Mouse (Mus musculus) embryonic facial prominence, embryonic 14.5 days (tissue): ENCODE results near the gene Glrb. TPM values are rescaled to one million over a fixed set of nuclear protein-coding genes. Genes with fewer than 3 reads are reported as not detected.

Experiments
- ATAC-seq: fragments of 200-750 bp; cut with Nextera tagmentation; 2 replicates; pipeline ENCODE4 v1.8.0; 2017; ENCODE audit warnings: low read depth, moderate number of reproducible peaks, moderate TSS enrichment
- DNase-seq: peaks from one replicate; pipeline ENCODE4 v3.0.0-alpha.2; 2015; ENCODE audit warnings: low spot score
- H3K27ac ChIP-seq: fragments of 300-500 bp; sonication (generic); replicated peaks from 2 replicates; pipeline ENCODE4 v1.5.1; 2014; ENCODE audit warnings: low read depth, mild to moderate bottlenecking, low read length, moderate library complexity
- H3K27me3 ChIP-seq: fragments of 300-500 bp; sonication (generic); replicated peaks from 2 replicates; pipeline ENCODE4 v1.6.1; 2014; ENCODE audit warnings: low read length; ENCODE audit not compliant: control insufficient read depth, insufficient read depth
- H3K36me3 ChIP-seq: fragments of 300-500 bp; sonication (generic); 2 replicates; pipeline ENCODE4 v1.6.1; 2014; ENCODE audit warnings: low read length, mixed read lengths; ENCODE audit not compliant: control insufficient read depth, insufficient read depth
- H3K4me1 ChIP-seq: fragments of 300-500 bp; sonication (generic); 2 replicates; pipeline ENCODE4 v1.6.1; 2014; ENCODE audit warnings: antibody characterized with exemption, low read length; ENCODE audit not compliant: control insufficient read depth, insufficient read depth
- H3K4me2 ChIP-seq: fragments of 300-500 bp; sonication (generic); 2 replicates; pipeline ENCODE4 v1.6.1; 2014; ENCODE audit warnings: low read depth, mild to moderate bottlenecking, low read length, moderate library complexity, mixed read lengths
- H3K4me3 ChIP-seq: fragments of 300-500 bp; sonication (generic); 2 replicates; pipeline ENCODE4 v1.5.1; 2014; ENCODE audit warnings: low read depth, mild to moderate bottlenecking, low read length
- H3K9ac ChIP-seq: fragments of 300-500 bp; sonication (generic); 2 replicates; pipeline ENCODE4 v1.6.1; 2014; ENCODE audit warnings: low read depth, mild to moderate bottlenecking, low read length, moderate library complexity, mixed read lengths
- H3K9me3 ChIP-seq: fragments of 300-500 bp; sonication (generic); 2 replicates; pipeline ENCODE4 v1.6.1; 2016; ENCODE audit warnings: low read length; ENCODE audit not compliant: control insufficient read depth
- WGBS: fragments of 180-500 bp; shearing (Covaris S2); extraction: QIAGEN DNeasy Blood & Tissue Kit; methylation state at CpG from one replicate; pipeline ENCODE4 v1.1.7; 2014; 5-methylcytosine and 5-hydroxymethylcytosine counted together
- polyA plus RNA-seq: library from polyadenylated mRNA; unstranded; fragments of >200 nt; fragmentation: Nextera tagmentation; extraction: Ambion mirVana; gene quantifications from 2 replicates; pipeline ENCODE4 v1.2.1, GENCODE M21; 2014

The Glrb gene
- polyA plus RNA-seq, 1 experiment from 2014 or later: 11.4 TPM

DNA sequence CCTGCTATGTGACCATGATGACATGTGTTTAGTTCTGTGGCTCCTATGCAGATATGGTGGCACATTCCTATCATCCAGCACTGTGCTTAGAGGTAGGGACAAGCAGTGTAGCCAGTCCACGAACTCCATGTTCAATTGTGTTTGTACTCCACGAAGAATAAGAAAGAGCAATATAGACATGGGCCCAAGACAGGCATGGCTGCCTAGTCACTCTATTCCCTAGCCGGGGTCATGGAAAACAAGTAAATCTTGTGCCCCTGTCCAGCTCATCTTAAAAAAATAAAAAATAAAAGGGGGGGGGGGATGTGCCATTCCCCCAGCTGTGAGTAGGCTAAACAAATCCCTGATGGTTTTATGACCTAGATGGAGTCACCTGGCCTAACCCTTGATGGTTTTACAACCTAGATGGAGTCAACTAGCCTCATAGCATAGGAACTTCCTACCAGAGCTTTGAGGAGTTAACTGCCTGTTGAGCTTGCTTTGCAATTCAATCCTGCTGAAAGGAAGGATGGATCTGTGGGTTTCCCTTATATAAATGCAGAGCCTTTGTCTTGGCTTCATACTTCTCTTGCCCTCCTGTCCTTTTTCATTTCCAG, 60.5 kb downstream of the Glrb start:
- Histone ChIP-seq H3K36me3 (0 out of 2 replicates have a peak, but pooled peaks cover 4% of the 10 kb centered on the region), H3K9me3 (no peaks in the 10 kb centered on the region), H3K9ac (no peak overlapping the region), H3K4me3 (no peak overlapping the region), H3K27me3 (no peaks in the 10 kb centered on the region), H3K4me1 (no peaks in the 10 kb centered on the region), H3K27ac (no peak overlapping the region), H3K4me2 (no peak overlapping the region)
- ATAC-seq (no peak), DNase-seq (no peak)
- WGBS: 86% methylated on average over 3 of the region's 3 CpGs

GRCm38 (mm10) chr3:80850947-80851346, 62.5 kb downstream of the Glrb start:
- Histone ChIP-seq H3K9me3 (no peaks in the 10 kb centered on the region), H3K27ac (no peak overlapping the region), H3K27me3 (no peaks in the 10 kb centered on the region), H3K36me3 (0 out of 2 replicates have a peak, but pooled peaks cover 4% of the 10 kb centered on the region), H3K9ac (no peak overlapping the region), H3K4me1 (no peaks in the 10 kb centered on the region), H3K4me2 (no peak overlapping the region), H3K4me3 (no peak overlapping the region)
- ATAC-seq: no peak
- WGBS: 85% methylated on average over 10 of the region's 10 CpGs
- no peak for DNase-seq

GRCm38 (mm10) chr3:80845634-80846033, 67.8 kb downstream of the Glrb start:
- WGBS: 83% methylated on average over 2 of the region's 2 CpGs
- Histone ChIP-seq H3K4me3 (no peak overlapping the region), H3K27me3 (no peaks in the 10 kb centered on the region), H3K9me3 (no peaks in the 10 kb centered on the region), H3K36me3 (0 out of 2 replicates have a peak, but pooled peaks cover under 1% of the 10 kb centered on the region), H3K4me2 (no peak overlapping the region), H3K27ac (no peak overlapping the region), H3K9ac (no peak overlapping the region), H3K4me1 (no peaks in the 10 kb centered on the region)
- no peak for DNase-seq
- no peak for ATAC-seq

- H3K4me3 ChIP-seq: no peak overlapping the region
- H3K27me3 ChIP-seq: no peaks in the 10 kb centered on the region
- no peaks in the 10 kb centered on the region for H3K4me1 ChIP-seq
- H3K9me3 ChIP-seq: no peaks in the 10 kb centered on the region
- 69% methylated on average over 5 of the region's 5 CpGs for WGBS
- no peak overlapping the region for H3K27ac ChIP-seq
- H3K36me3 ChIP-seq: no peaks in the 10 kb centered on the region
- DNase-seq (no peak), ATAC-seq (no peak)
- no peak overlapping the region for H3K9ac ChIP-seq
- H3K4me2 ChIP-seq: no peak overlapping the region
Measured at GRCm38 (mm10) chr3:80839845-80840244, 73.6 kb downstream of the Glrb start.

- peak; percentile 10 for DNase-seq
- Histone ChIP-seq H3K4me3 (no peak overlapping the region), H3K4me1 (no peaks in the 10 kb centered on the region), H3K4me2 (no peak overlapping the region), H3K36me3 (no peaks in the 10 kb centered on the region), H3K27me3 (no peaks in the 10 kb centered on the region), H3K27ac (no peak overlapping the region), H3K9ac (no peak overlapping the region), H3K9me3 (no peaks in the 10 kb centered on the region)
- ATAC-seq: no peak
- 35% methylated on average over 3 of the region's 3 CpGs for WGBS
Measured at GRCm38 (mm10) chr3:80837583-80837982, 75.9 kb downstream of the Glrb start.

GRCm38 (mm10) chr3:80823975-80824374, 89.5 kb downstream of the Glrb start:
- Histone ChIP-seq H3K9me3 (no peaks in the 10 kb centered on the region), H3K4me1 (no peaks in the 10 kb centered on the region), H3K4me3 (no peak overlapping the region), H3K9ac (no peak overlapping the region), H3K4me2 (no peak overlapping the region), H3K36me3 (no peaks in the 10 kb centered on the region), H3K27ac (no peak overlapping the region), H3K27me3 (no peaks in the 10 kb centered on the region)
- ATAC-seq: no peak
- no peak for DNase-seq
- WGBS: 100% methylated on average over 1 of the region's 1 CpGs

DNA sequence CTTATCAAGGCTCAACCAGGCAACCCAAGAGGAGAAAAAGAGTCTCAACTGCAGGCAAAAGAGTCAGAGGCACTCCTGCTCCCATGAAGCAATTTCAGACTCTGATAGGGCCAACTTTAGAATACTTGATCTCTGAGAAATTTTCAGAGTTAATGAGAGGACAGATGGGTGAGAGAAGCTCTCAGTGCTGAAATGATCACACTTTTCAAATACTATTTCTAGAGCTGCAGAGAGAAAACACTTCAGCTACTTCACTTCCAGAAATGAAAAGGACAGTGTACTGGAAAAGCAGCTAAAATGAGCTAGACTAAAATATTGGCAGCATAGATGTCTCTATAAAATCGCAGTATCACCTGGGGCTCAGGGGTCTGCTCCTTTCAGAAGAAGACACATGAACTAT, 94.8 kb downstream of the Glrb start:
- Histone ChIP-seq H3K36me3 (no peaks in the 10 kb centered on the region), H3K27ac (no peak overlapping the region), H3K9me3 (no peaks in the 10 kb centered on the region), H3K4me3 (no peak overlapping the region), H3K4me1 (no peaks in the 10 kb centered on the region), H3K4me2 (no peak overlapping the region), H3K9ac (no peak overlapping the region), H3K27me3 (no peaks in the 10 kb centered on the region)
- DNase-seq (no peak), ATAC-seq (no peak)
- WGBS: 78% methylated on average over 1 of the region's 1 CpGs

DNA sequence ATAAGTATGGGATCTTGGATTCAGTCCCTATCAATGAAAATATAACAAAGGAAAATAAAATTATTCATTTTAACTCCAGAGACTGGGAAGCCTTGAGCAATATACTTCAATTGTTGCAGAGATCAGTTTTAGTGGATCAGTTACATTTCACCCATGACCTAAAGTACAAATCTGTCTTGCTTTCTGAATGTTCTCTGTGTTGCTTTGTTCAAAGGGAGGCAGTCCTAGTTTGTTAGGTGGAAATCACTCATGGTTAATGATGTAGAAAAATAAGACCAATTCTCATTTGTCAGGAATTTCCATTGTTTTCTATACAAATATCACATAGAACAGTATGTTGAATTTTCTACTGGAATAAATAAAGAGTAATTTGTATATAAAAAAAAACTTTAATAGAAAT, 99.7 kb downstream of the Glrb start:
- H3K9ac ChIP-seq: no peak overlapping the region
- no peaks in the 10 kb centered on the region for H3K36me3 ChIP-seq
- no peak overlapping the region for H3K4me2 ChIP-seq
- no peaks in the 10 kb centered on the region for H3K27me3 ChIP-seq
- no peaks in the 10 kb centered on the region for H3K4me1 ChIP-seq
- H3K4me3 ChIP-seq: no peak overlapping the region
- H3K9me3 ChIP-seq: no peaks in the 10 kb centered on the region
- DNase-seq (no peak), ATAC-seq (no peak)
- no peak overlapping the region for H3K27ac ChIP-seq

- H3K4me2 ChIP-seq: no peak overlapping the region
- H3K9me3 ChIP-seq: no peaks in the 10 kb centered on the region
- no peak overlapping the region for H3K9ac ChIP-seq
- no peak overlapping the region for H3K27ac ChIP-seq
- no peaks in the 10 kb centered on the region for H3K4me1 ChIP-seq
- ATAC-seq: no peak
- WGBS: 75% methylated on average over 3 of the region's 3 CpGs
- no peak overlapping the region for H3K4me3 ChIP-seq
- no peak for DNase-seq
- H3K27me3 ChIP-seq: no peaks in the 10 kb centered on the region
- H3K36me3 ChIP-seq: no peaks in the 10 kb centered on the region
Measured at GRCm38 (mm10) chr3:80812237-80812636, 101.2 kb downstream of the Glrb start.
